Mouse (Mus musculus) kidney, postnatal 25 days (tissue): ENCODE results near the gene Atxn7l1.

Experiments
- DNase-seq, 2 experiments: peaks; one replicate each; pipeline ENCODE4 v3.0.0; 2021; ENCODE audit warnings: mixed read lengths in 2 of 2

Atxn7l1 gene

GRCm38 (mm10) chr12:33280805-33281204 is 133.3 kb downstream of the Atxn7l1 start:
- peak; percentile 65 to 85 for DNase-seq

- no peak for DNase-seq
Measured at GRCm38 (mm10) chr12:33284344-33284936, 136.9 kb downstream of the Atxn7l1 start.

GRCm38 (mm10) chr12:33285354-33285753 is 137.9 kb downstream of the Atxn7l1 start:
- peak; percentile 42 to 59 for DNase-seq

GRCm38 (mm10) chr12:33285933-33286649 is 138.6 kb downstream of the Atxn7l1 start:
- peak; percentile 95 for DNase-seq

- DNase-seq, result peak; percentile 21 to 57
Measured at GRCm38 (mm10) chr12:33287686-33288085, 140.2 kb downstream of the Atxn7l1 start.

- DNase-seq, result no peak
Measured at GRCm38 (mm10) chr12:33288746-33289145, 141.3 kb downstream of the Atxn7l1 start.

- peak; percentile 78 to 86 for DNase-seq
Measured at GRCm38 (mm10) chr12:33302070-33302469, 154.6 kb downstream of the Atxn7l1 start.

GRCm38 (mm10) chr12:33302523-33303383 is 155.3 kb downstream of the Atxn7l1 start:
- peak; percentile 80 to 82 for DNase-seq

- DNase-seq, result peak; percentile 48 to 66
Measured at GRCm38 (mm10) chr12:33303384-33303770, 155.9 kb downstream of the Atxn7l1 start.

- no peak for DNase-seq
Measured at GRCm38 (mm10) chr12:33305106-33305505, 157.6 kb downstream of the Atxn7l1 start.

GRCm38 (mm10) chr12:33306476-33306875 is 159.0 kb downstream of the Atxn7l1 start:
- no peak for DNase-seq

- no peak for DNase-seq
Measured at GRCm38 (mm10) chr12:33308668-33309067, 161.2 kb downstream of the Atxn7l1 start.

GRCm38 (mm10) chr12:33313828-33314671 is 166.6 kb downstream of the Atxn7l1 start:
- DNase-seq, result peak; percentile 75 to 82

- DNase-seq, result peak; percentile 38 to 76
Measured at GRCm38 (mm10) chr12:33314924-33315643, 167.6 kb downstream of the Atxn7l1 start.

- DNase-seq, result peak; percentile 62 to 69
Measured at GRCm38 (mm10) chr12:33315804-33316203, 168.3 kb downstream of the Atxn7l1 start.

GRCm38 (mm10) chr12:33317792-33318530 is 170.5 kb downstream of the Atxn7l1 start:
- DNase-seq, result no peak

GRCm38 (mm10) chr12:33322547-33322946 is 175.1 kb downstream of the Atxn7l1 start:
- peak in 1 of 2 experiments; percentile 28 for DNase-seq

- DNase-seq, result peak; percentile 54 to 60
Measured at GRCm38 (mm10) chr12:33323821-33324220, 176.3 kb downstream of the Atxn7l1 start.

- DNase-seq, result peak in 1 of 2 experiments; percentile 21
Measured at GRCm38 (mm10) chr12:33325424-33325823, 177.9 kb downstream of the Atxn7l1 start.

- DNase-seq, result no peak
Measured at GRCm38 (mm10) chr12:33332046-33332445, 184.6 kb downstream of the Atxn7l1 start.

GRCm38 (mm10) chr12:33332796-33333195 is 185.3 kb downstream of the Atxn7l1 start:
- DNase-seq, result peak in 1 of 2 experiments; percentile 22
